Mouse (Mus musculus) E14TG2a.4 (cell line): ENCODE results near the gene Eif4a1.

ENCODE experiments used
- CTCF ChIP-seq: conservative IDR thresholded peaks from 2 replicates; pipeline ENCODE4 v1.5.1; 2014; ENCODE audit warnings: low read length
- NANOG ChIP-seq: IDR thresholded peaks from 2 replicates; pipeline ENCODE4 v1.6.1; 2014; ENCODE audit warnings: borderline replicate concordance, low read length, mixed read lengths
- POU5F1 ChIP-seq: IDR thresholded peaks from 2 replicates; pipeline ENCODE4 v1.6.1; 2014; ENCODE audit warnings: low read length, borderline replicate concordance

DNA sequence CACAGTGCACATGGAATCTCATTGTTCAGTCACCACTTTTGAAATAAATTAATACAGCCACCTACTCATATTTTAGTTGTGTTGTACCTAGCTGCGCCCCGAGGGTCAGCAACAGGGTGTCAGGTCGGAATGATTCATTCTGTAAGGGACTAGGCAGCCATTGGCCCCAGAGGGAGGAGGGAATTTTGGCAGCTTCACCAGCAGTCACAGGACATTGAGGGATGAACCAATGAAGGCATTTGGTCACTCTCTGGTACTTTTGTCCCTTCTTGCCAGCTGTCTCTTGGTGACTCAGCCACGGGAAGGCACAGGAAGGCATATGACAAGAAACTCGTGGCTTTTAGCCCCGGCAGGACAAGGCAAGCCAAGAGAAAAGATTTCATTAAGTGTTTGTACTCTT lies 8.4 kb downstream of the Eif4a1 start:
- TF ChIP-seq CTCF, result no peak
- no peak for TF ChIP-seq POU5F1
- no peak for TF ChIP-seq NANOG
